In the genomic region with DNA sequence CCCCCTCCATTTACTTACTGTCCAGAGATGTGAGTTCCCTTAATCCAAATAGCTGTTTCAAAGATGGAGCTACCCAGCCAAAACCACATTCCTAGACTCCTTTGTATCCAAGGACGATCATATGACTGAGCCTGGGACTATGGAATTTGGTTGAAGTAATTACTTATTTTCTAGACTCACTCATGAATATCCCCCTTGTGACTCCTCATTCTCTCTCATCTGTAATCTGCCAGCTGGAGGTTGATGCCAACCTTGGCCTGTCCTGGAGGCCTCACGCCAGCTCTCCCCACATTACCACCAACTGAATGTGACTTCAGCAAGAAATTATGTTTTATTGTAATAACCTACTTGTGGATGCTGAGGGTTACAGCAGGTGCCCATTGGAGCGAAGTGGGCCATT, we compare ENCODE assay signal across 19 mouse cellular contexts.
DNase-seq lines count a peak whose midpoint lies in the region; ATAC-seq and TF ChIP-seq lines count a peak whose summit lies in the region.
"Had no signal": no experiment of that assay in that cellular context is flagged by ENCODE, and none has a peak within 500 bp of the region (broad histone marks: within the 10 kb centered on the region; RNA-seq: fewer than 3 reads in every experiment).

No protein-coding gene starts in this region.

- H3K9ac ChIP-seq in forebrain, embryonic 14.5 days (ENCODE audit: low read length): no peak overlapping the region
- H3K9ac ChIP-seq in forebrain, postnatal 0 days: no peak overlapping the region
- no peak overlapping the region for H3K9ac ChIP-seq in kidney, embryonic 16.5 days (replicated peaks; ENCODE audit: low read length)
- H3K9ac ChIP-seq in ES-E14 (ENCODE audit: insufficient read depth, low read depth, low read length, poor library complexity, severe bottlenecking): no peak overlapping the region
- H3K9ac ChIP-seq: embryonic facial prominence, embryonic 15.5 days; heart, embryonic 12.5 days; liver, embryonic 13.5 days had no signal

- H3K27me3 ChIP-seq in forebrain, embryonic 14.5 days (replicated peaks; ENCODE audit: control insufficient read depth, insufficient read depth, low read length): no peaks in the 10 kb centered on the region
- no peaks in the 10 kb centered on the region for H3K27me3 ChIP-seq in forebrain, postnatal 0 days (ENCODE audit: insufficient read depth, low read length)
- no peaks in the 10 kb centered on the region for H3K27me3 ChIP-seq in kidney, embryonic 16.5 days (ENCODE audit: insufficient read depth, low read length)
- H3K27me3 ChIP-seq: embryonic facial prominence, embryonic 15.5 days; heart, embryonic 12.5 days; liver, embryonic 13.5 days had no signal

- no peak overlapping the region for H3K27ac ChIP-seq in forebrain, embryonic 14.5 days (ENCODE audit: low read depth, low read length)
- H3K27ac ChIP-seq in forebrain, postnatal 0 days (ENCODE audit: low read depth, low read length): no peak overlapping the region
- no peak overlapping the region for H3K27ac ChIP-seq in kidney, embryonic 16.5 days (ENCODE audit: low read length)
- H3K27ac ChIP-seq in ES-E14 (ENCODE audit: insufficient read depth, low read depth, low read length, poor library complexity, severe bottlenecking): no peak overlapping the region
- H3K27ac ChIP-seq: embryonic facial prominence, embryonic 15.5 days; kidney, postnatal 0 days; liver, embryonic 13.5 days had no signal

- peak; percentile 71 for ATAC-seq in forebrain, embryonic 14.5 days
- ATAC-seq in forebrain, postnatal 0 days: no peak
- ATAC-seq in kidney, embryonic 16.5 days (ENCODE audit: low FRiP score, low TSS enrichment): no peak
- ATAC-seq: activated CD4-positive, CD25-positive, alpha-beta regulatory T cell, adult 4 months; CD4-positive, CD25-positive, alpha-beta regulatory T cell, adult 4 months; lung, postnatal 0 days had no signal

- peaks cover 45% of the 10 kb centered on the region for H3K4me1 ChIP-seq in forebrain, embryonic 14.5 days (ENCODE audit: control insufficient read depth, insufficient read depth, low read length)
- peaks cover 13% of the 10 kb centered on the region for H3K4me1 ChIP-seq in forebrain, postnatal 0 days (ENCODE audit: insufficient read depth)
- peaks cover 6% of the 10 kb centered on the region; the same call in 1 of the 2 replicates for H3K4me1 ChIP-seq in kidney, embryonic 16.5 days (ENCODE audit: insufficient read depth, low read length)
- peaks cover 5 to 7% of the 10 kb centered on the region in 2 experiments; a peak in 2 of 4 replicates for H3K4me1 ChIP-seq in ES-E14 (ENCODE audit: control insufficient read depth in 2 of 2, insufficient read depth in 2 of 2, low read length in 2 of 2, poor library complexity in 1 of 2)

- no peaks in the 10 kb centered on the region for H3K9me3 ChIP-seq in forebrain, embryonic 14.5 days (replicated peaks; ENCODE audit: control insufficient read depth, low read length)
- H3K9me3 ChIP-seq in forebrain, postnatal 0 days (ENCODE audit: low read length): no peaks in the 10 kb centered on the region
- no peaks in the 10 kb centered on the region for H3K9me3 ChIP-seq in kidney, embryonic 16.5 days (ENCODE audit: low read length)
- no peaks in the 10 kb centered on the region for H3K9me3 ChIP-seq in ES-E14 (ENCODE audit: control insufficient read depth, insufficient read depth, low read depth, low read length)
- H3K9me3 ChIP-seq: embryonic facial prominence, embryonic 15.5 days; heart, embryonic 12.5 days; liver, embryonic 13.5 days had no signal

- H3K36me3 ChIP-seq in forebrain, embryonic 14.5 days (ENCODE audit: control insufficient read depth, insufficient read depth, low read length): no peaks in the 10 kb centered on the region
- H3K36me3 ChIP-seq in forebrain, postnatal 0 days (ENCODE audit: insufficient read depth): no peaks in the 10 kb centered on the region
- H3K36me3 ChIP-seq in kidney, embryonic 16.5 days (ENCODE audit: insufficient read depth, low read length): no peaks in the 10 kb centered on the region
- H3K36me3 ChIP-seq in ES-E14 (ENCODE audit: control insufficient read depth, insufficient read depth, low read length, poor library complexity, severe bottlenecking): peaks cover 2% of the 10 kb centered on the region; the same call in 1 of the 2 replicates
- H3K36me3 ChIP-seq: embryonic facial prominence, embryonic 15.5 days; heart, embryonic 12.5 days; liver, embryonic 13.5 days had no signal

- TF ChIP-seq POLR2A in brain, embryonic 14.5 days (IDR thresholded peaks at IDR 0.05; ENCODE audit: borderline replicate concordance, extremely low read depth, insufficient read depth, insufficient read length, poor library complexity, severe bottlenecking): no peak

- WGBS in forebrain, embryonic 14.5 days: 25% methylated on average over 3 of the region's 3 CpGs
- 25% methylated on average over 3 of the region's 3 CpGs for WGBS in forebrain, postnatal 0 days
- 81% methylated on average over 3 of the region's 3 CpGs for WGBS in kidney, embryonic 16.5 days

- peak; percentile 72 for DNase-seq in forebrain, embryonic 14.5 days (ENCODE audit: low spot score)
- no peak for DNase-seq in forebrain, postnatal 0 days
- peak; percentile 31 to 42 for DNase-seq in kidney, postnatal 25 days
- no peak for DNase-seq in ES-E14 (ENCODE audit: low read depth, low spot score)
- peak; percentile 86 for DNase-seq in brain, embryonic 14.5 days (ENCODE audit: low read depth)
- DNase-seq in B cell, adult 2 months: no peak
- DNase-seq in spleen, postnatal 14 days (ENCODE audit: low spot score in 2 of 2): no peak
- DNase-seq: adrenal gland, postnatal 25 days; heart, postnatal 4 days; liver, embryonic 13.5 days; spleen, adult 18-20 months; thymus, postnatal 14 days had no signal

- no peak for TF ChIP-seq CTCF in forebrain, postnatal 0 days (IDR thresholded peaks at IDR 0.05; ENCODE audit: low read depth)
- no peak for TF ChIP-seq CTCF in brain, embryonic 14.5 days (IDR thresholded peaks at IDR 0.05; ENCODE audit: borderline replicate concordance, extremely low read depth, insufficient read depth, insufficient read length)

- in situ Hi-C loops in ES-E14 (cut with MboI; ENCODE audit: low sequenced_read_pairs in 2 of 2, unreplicated experiment in 2 of 2): no loop called here

- H3K4me2 ChIP-seq in forebrain, embryonic 14.5 days (ENCODE audit: low read length): no peak overlapping the region
- no peak overlapping the region for H3K4me2 ChIP-seq in forebrain, postnatal 0 days (ENCODE audit: low read depth)
- no peak overlapping the region for H3K4me2 ChIP-seq in kidney, embryonic 16.5 days (replicated peaks; ENCODE audit: low read depth, low read length)
- H3K4me2 ChIP-seq: embryonic facial prominence, embryonic 15.5 days; heart, embryonic 12.5 days; liver, embryonic 13.5 days had no signal

- no peak overlapping the region for H3K4me3 ChIP-seq in forebrain, embryonic 14.5 days (ENCODE audit: low read depth, low read length)
- H3K4me3 ChIP-seq in forebrain, postnatal 0 days (ENCODE audit: low read depth, low read length): no peak overlapping the region
- H3K4me3 ChIP-seq in kidney, embryonic 16.5 days (ENCODE audit: low read length): no peak overlapping the region
- H3K4me3 ChIP-seq in ES-E14 (ENCODE audit: insufficient read depth in 1 of 2, low read depth in 1 of 2, low read length in 2 of 2, poor library complexity in 1 of 2, severe bottlenecking in 1 of 2): no peak overlapping the region
- H3K4me3 ChIP-seq: embryonic facial prominence, embryonic 15.5 days; heart, embryonic 12.5 days; liver, embryonic 13.5 days had no signal

TF ChIP-seq in ES-E14, 5 proteins besides CTCF, POLR2A, EP300 and RAD21:
- TF ChIP-seq MAFK (IDR thresholded peaks at IDR 0.05; ENCODE audit: insufficient read depth, low read depth, low read length): no peak
- 0 out of 2 replicates have a peak, but pooled peaks have one; percentile 42 for TF ChIP-seq ZNF384 (IDR thresholded peaks at IDR 0.05; ENCODE audit: low read depth, low read length)
TF ChIP-seq in ES-E14: peak in this region for 1.

Comparison
In these comparisons a context has a peak if more than half of its experiments do, and no peak if none do; other contexts are left out.
1. DNase-seq: peak in forebrain, embryonic 14.5 days (single experiment), kidney, postnatal 25 days (2 of 2) and brain, embryonic 14.5 days (single experiment); none in forebrain, postnatal 0 days (single experiment), ES-E14 (single experiment), B cell, adult 2 months (0 of 2) and spleen, postnatal 14 days (0 of 2).